Mouse (Mus musculus): ENCODE results near the gene Mthfd1l.

- TF ChIP-seq CTCF (IDR thresholded peaks at IDR 0.05; ENCODE audit: control insufficient read depth, insufficient read depth, insufficient replicate concordance, low read depth, low read length) (no peak), POLR2A (IDR thresholded peaks at IDR 0.05; ENCODE audit: control insufficient read depth, low read depth, low read length) (no peak)
These were observed 140.4 kb downstream of the Mthfd1l start for GRCm38 (mm10) chr10:4113328-4113658.
